Mouse (Mus musculus) bone marrow, adult 2 months (tissue): ENCODE measurements around the gene Gm30302.

ENCODE experiments used
- CTCF ChIP-seq: fragments of 200-500 bp; IDR thresholded peaks from 2 replicates; pipeline ENCODE4 v1.5.1; 2011; ENCODE audit warnings: low read length, control low read depth; ENCODE audit not compliant: control insufficient read depth, insufficient read depth
- POLR2A ChIP-seq: fragments of 200-500 bp; IDR thresholded peaks from 2 replicates; pipeline ENCODE4 v1.6.1; 2011; ENCODE audit warnings: low read depth, mild to moderate bottlenecking, control low read depth, low read length, borderline replicate concordance; ENCODE audit not compliant: control insufficient read depth

DNA sequence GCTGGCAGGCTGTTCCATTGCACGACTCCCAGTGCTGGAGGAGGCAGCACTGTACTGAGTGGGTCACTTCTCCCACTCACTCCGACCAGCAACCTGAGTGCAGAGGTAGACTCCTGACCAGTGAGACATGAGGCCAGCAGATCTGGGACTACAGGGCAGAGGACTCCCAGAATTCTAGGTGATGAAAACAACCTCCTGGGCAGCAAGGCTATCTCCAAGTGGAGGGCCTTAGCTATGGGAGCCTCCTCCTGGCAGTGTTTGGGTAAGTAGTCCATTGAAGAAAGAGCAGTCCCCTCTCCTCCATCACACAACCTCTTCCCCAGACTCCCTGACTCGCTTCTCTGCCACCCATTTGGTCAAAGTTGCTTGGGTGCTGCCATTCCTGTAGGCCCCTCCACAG is 31.6 kb upstream of the Gm30302 start:
- TF ChIP-seq CTCF (no peak), POLR2A (no peak)
